Mouse (Mus musculus) MEL (cell line): ENCODE measurements around the gene Ppp1r9b.

Experiments used
- CTCF ChIP-seq, 3 experiments: IDR thresholded peaks in 2 of 3; conservative IDR thresholded peaks in 1 of 3; 2 replicates each; pipeline ENCODE4 v1.5.1; 2011 to 2012; ENCODE audit warnings: low read length in 3 of 3, low read depth in 2 of 3, mild to moderate bottlenecking in 2 of 3, improper control_type of control experiment in 1 of 3, inconsistent platforms in 1 of 3, mixed read lengths in 1 of 3, moderate library complexity in 1 of 3; ENCODE audit not compliant: control insufficient read depth in 1 of 3, insufficient read depth in 1 of 3, poor library complexity in 1 of 3, severe bottlenecking in 1 of 3
- EP300 ChIP-seq, 2 experiments: IDR thresholded peaks; 2 replicates each; pipeline ENCODE4 v1.6.1; 2011; ENCODE audit warnings: improper control_type of control experiment in 2 of 2, low read length in 2 of 2, low read depth in 1 of 2, mild to moderate bottlenecking in 1 of 2
- ETS1 ChIP-seq: IDR thresholded peaks from 2 replicates; pipeline ENCODE4 v1.6.1; 2012; ENCODE audit warnings: low read depth, mild to moderate bottlenecking, inconsistent platforms, low read length, improper control_type of control experiment, moderate library complexity
- GATA1 ChIP-seq: IDR thresholded peaks from 2 replicates; pipeline ENCODE4 v1.6.1; 2011; ENCODE audit warnings: low read depth, low read length, improper control_type of control experiment
- MAFK ChIP-seq: IDR thresholded peaks from 2 replicates; pipeline ENCODE4 v1.6.1; 2011; ENCODE audit warnings: low read depth, mild to moderate bottlenecking, low read length, improper control_type of control experiment, borderline replicate concordance
- MAX ChIP-seq: IDR thresholded peaks from 2 replicates; pipeline ENCODE4 v1.6.1; 2011; ENCODE audit warnings: low read length, improper control_type of control experiment
- NELFE ChIP-seq: IDR thresholded peaks from 2 replicates; pipeline ENCODE4 v1.6.1; 2011; ENCODE audit warnings: low read depth, low read length, improper control_type of control experiment
- POLR2A ChIP-seq, 2 experiments: IDR thresholded peaks; 2 replicates each; pipeline ENCODE4 v1.6.1; 2011 to 2012; ENCODE audit warnings: low read length in 2 of 2, mild to moderate bottlenecking in 2 of 2, control low read depth in 1 of 2, improper control_type of control experiment in 1 of 2, low read depth in 1 of 2, moderate library complexity in 1 of 2; ENCODE audit not compliant: control insufficient read depth in 1 of 2, insufficient read depth in 1 of 2, poor library complexity in 1 of 2
- POLR2AphosphoS5 ChIP-seq: IDR thresholded peaks from 2 replicates; pipeline ENCODE4 v1.6.1; 2012; ENCODE audit warnings: low read depth, borderline replicate concordance, mild to moderate bottlenecking, inconsistent platforms, low read length, moderate library complexity, mixed read lengths
- RAD21 ChIP-seq: IDR thresholded peaks from 2 replicates; pipeline ENCODE4 v1.6.1; 2011; ENCODE audit warnings: mild to moderate bottlenecking, low read depth, low read length, improper control_type of control experiment
- TBP ChIP-seq: IDR thresholded peaks from 2 replicates; pipeline ENCODE4 v1.8.0; 2011; ENCODE audit warnings: low read depth, low read length, improper control_type of control experiment

DNA sequence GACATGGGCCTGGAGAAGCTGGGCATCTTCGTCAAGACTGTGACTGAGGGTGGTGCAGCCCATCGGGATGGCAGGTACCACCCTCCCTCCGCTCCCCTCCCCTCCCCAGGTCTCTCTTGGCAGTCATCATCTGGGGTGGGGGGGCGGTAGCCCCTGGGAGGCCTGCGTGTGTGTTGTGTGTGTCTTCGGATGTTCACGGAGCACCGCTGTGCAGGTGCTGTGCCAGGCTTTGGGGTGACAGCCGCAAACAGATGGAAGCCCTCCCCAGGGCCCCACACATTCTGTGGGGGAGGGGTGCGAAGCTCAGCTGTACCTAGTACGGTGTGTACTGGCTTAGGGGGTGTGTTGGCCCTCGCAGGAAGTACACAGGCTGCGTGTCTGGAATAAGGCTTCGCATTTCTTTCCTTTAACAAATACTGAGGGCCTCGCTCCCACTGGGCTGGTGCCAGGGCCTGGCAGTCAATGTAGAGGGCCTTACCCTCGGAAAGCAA is 7.3 kb downstream of the Ppp1r9b start:
- TF ChIP-seq MAFK (no peak), EP300 (IDR thresholded peaks at IDR 0.05; ENCODE audit: low read depth in 1 of 2, low read length in 2 of 2) (no peak), GATA1 (no peak), POLR2A (IDR thresholded peaks at IDR 0.05; ENCODE audit: control insufficient read depth in 1 of 2, insufficient read depth in 1 of 2, low read depth in 1 of 2, low read length in 2 of 2, poor library complexity in 1 of 2) (no peak), TBP (no peak), CTCF (IDR thresholded peaks at IDR 0.05 in 2 of 3, conservative IDR thresholded peaks at IDR 0.05 in 1 of 3; ENCODE audit: control insufficient read depth in 1 of 3, insufficient read depth in 1 of 3, low read depth in 2 of 3, low read length in 3 of 3, poor library complexity in 1 of 3, severe bottlenecking in 1 of 3) (no peak), ETS1 (no peak; the same call in 1 of the 2 replicates), POLR2AphosphoS5 (no peak), MAX (no peak; the same call in 1 of the 2 replicates), NELFE (no peak), RAD21 (no peak)
